Mouse (Mus musculus) liver, embryonic 14.5 days (tissue): Measurements from ENCODE around the gene Pcf11.

Source experiments
- CTCF ChIP-seq: IDR thresholded peaks from 2 replicates; pipeline ENCODE4 v1.5.1; 2016; ENCODE audit warnings: antibody characterized with exemption, low read depth, control low read depth
- EP300 ChIP-seq: IDR thresholded peaks from 2 replicates; pipeline ENCODE4 v1.6.1; 2016; ENCODE audit warnings: antibody characterized with exemption, low read depth

- TF ChIP-seq CTCF (peak; percentile 18; the same call in 1 of the 2 replicates), EP300 (no peak)
Measured at GRCm38 (mm10) chr7:92669507-92670471, at the start of gene Pcf11.
